Mouse (Mus musculus): ENCODE measurements around the gene Uhrf1. TPM values are rescaled to one million over a fixed set of nuclear protein-coding genes. Genes with fewer than 3 reads are reported as not detected.

Uhrf1 gene
- polyA plus RNA-seq, 1 experiment from 2014 or later = 23.5 TPM

GRCm38 (mm10) chr17:56370090-56370489, 67.0 kb downstream of the Uhrf1 start:
- H3K36me3 ChIP-seq (ENCODE audit: control insufficient read depth, insufficient read depth) = peaks cover 33% of the 10 kb centered on the region; the same call in 1 of the 2 replicates
- no peaks in the 10 kb centered on the region for H3K9me3 ChIP-seq (ENCODE audit: control insufficient read depth)
- no peaks in the 10 kb centered on the region for H3K27me3 ChIP-seq (replicated peaks; ENCODE audit: control insufficient read depth, insufficient read depth, low read length)
- no peak for ATAC-seq
- TF ChIP-seq CTCF (IDR thresholded peaks at IDR 0.05; ENCODE audit: low read depth) = no peak
- H3K27ac ChIP-seq (ENCODE audit: low read depth, low read length) = no peak overlapping the region
- H3K4me2 ChIP-seq (replicated peaks; ENCODE audit: low read depth) = no peak overlapping the region
- H3K4me1 ChIP-seq (replicated peaks; ENCODE audit: control insufficient read depth, insufficient read depth, low read length) = no peaks in the 10 kb centered on the region
- H3K4me3 ChIP-seq (ENCODE audit: low read depth, low read length) = no peak overlapping the region
- WGBS = 88% methylated on average over 3 of the region's 3 CpGs
- H3K9ac ChIP-seq (ENCODE audit: low read depth, low read length) = no peak overlapping the region

DNA sequence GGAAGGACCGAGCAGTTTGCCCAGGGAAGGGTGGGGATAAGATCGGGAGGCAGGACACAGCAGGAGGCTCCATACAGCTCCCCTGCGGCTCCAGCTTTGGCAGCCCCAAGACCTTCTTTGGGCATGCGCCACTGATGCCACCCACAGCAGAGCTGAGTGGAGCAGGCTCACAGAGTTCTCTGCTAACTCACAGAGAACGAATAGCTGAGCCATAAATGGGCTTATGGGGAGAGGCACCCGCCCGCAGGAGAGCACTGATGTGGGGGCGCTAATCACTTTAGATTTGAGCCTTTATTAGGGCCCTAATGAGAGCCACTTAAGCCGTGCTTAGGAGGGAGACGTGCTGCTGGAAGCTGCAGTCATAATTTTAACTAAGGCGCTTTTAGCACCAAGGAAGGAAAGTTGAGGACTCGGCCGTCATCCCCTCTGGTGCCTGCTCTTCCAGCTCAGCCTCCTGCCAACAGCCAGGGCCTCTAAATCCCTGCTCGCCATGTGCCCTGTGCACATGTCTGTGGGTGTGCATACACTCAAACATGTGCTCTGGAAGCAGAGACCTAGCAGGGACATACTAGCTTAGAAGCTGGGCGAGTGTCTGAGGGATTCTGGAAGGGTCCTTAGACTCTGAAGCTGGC, 68.0 kb downstream of the Uhrf1 start:
- no peak for TF ChIP-seq CTCF (IDR thresholded peaks at IDR 0.05; ENCODE audit: low read depth)
- Histone ChIP-seq H3K27me3 (replicated peaks; ENCODE audit: control insufficient read depth, insufficient read depth, low read length) (no peaks in the 10 kb centered on the region), H3K9ac (ENCODE audit: low read depth, low read length) (no peak overlapping the region), H3K9me3 (ENCODE audit: control insufficient read depth) (no peaks in the 10 kb centered on the region), H3K27ac (ENCODE audit: low read depth, low read length) (no peak overlapping the region), H3K36me3 (ENCODE audit: control insufficient read depth, insufficient read depth) (peaks cover 41% of the 10 kb centered on the region), H3K4me2 (replicated peaks; ENCODE audit: low read depth) (no peak overlapping the region), H3K4me1 (replicated peaks; ENCODE audit: control insufficient read depth, insufficient read depth, low read length) (no peaks in the 10 kb centered on the region), H3K4me3 (ENCODE audit: low read depth, low read length) (no peak overlapping the region)
- no peak for ATAC-seq
- 79% methylated on average over 15 of the region's 15 CpGs for WGBS

DNA sequence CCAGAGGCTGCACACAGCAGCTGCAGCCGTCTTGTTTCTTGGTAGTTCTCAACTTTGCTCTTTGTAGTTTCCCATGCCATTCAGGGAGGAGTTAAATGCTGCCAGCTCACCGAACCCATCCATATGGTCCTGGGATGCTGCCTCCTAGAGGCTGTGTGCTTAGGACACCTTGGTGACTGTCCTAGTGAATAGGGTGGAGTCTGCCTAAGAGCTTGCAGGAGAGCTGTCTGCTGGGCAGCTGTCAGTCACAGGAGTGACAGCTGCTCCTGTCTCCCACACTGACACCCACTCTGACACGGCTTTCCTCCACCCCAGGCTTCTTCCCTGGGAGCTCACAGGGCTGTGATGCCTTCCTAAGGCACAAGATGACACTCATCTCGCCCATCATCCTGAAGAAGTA, 69.0 kb downstream of the Uhrf1 start:
- H3K9me3 ChIP-seq (ENCODE audit: control insufficient read depth) = no peaks in the 10 kb centered on the region
- no peak overlapping the region for H3K4me3 ChIP-seq (ENCODE audit: low read depth, low read length)
- H3K27me3 ChIP-seq (replicated peaks; ENCODE audit: control insufficient read depth, insufficient read depth, low read length) = no peaks in the 10 kb centered on the region
- no peaks in the 10 kb centered on the region for H3K4me1 ChIP-seq (replicated peaks; ENCODE audit: control insufficient read depth, insufficient read depth, low read length)
- WGBS = 61% methylated on average over 4 of the region's 4 CpGs
- TF ChIP-seq CTCF (IDR thresholded peaks at IDR 0.05; ENCODE audit: low read depth) = peak; percentile 54
- peaks cover 48% of the 10 kb centered on the region for H3K36me3 ChIP-seq (ENCODE audit: control insufficient read depth, insufficient read depth)
- H3K4me2 ChIP-seq (replicated peaks; ENCODE audit: low read depth) = no peak overlapping the region
- H3K9ac ChIP-seq (ENCODE audit: low read depth, low read length) = no peak overlapping the region
- ATAC-seq = no peak
- H3K27ac ChIP-seq (ENCODE audit: low read depth, low read length) = no peak overlapping the region

Other genes with a start within 250 kb of the Uhrf1 start
- gene Ubxn6, start 228.3 kb upstream of the Uhrf1 start, polyA plus RNA-seq (2015; fragmentation: Nextera tagmentation; extraction: Ambion mirVana) = 42.5 and 47.7 TPM in 2 replicates
- 25.9 and 33.6 TPM in 2 replicates for gene Hdgfl2, start 223.7 kb upstream of the Uhrf1 start, polyA plus RNA-seq (2015; fragmentation: Nextera tagmentation; extraction: Ambion mirVana)
- 0.30 and 0.31 TPM in 2 replicates for gene Plin4, start 193.5 kb upstream of the Uhrf1 start, polyA plus RNA-seq (2015; fragmentation: Nextera tagmentation; extraction: Ambion mirVana)
- 0.10 TPM in 1 of 2 replicates, not detected in the other for gene Plin5, start 185.7 kb upstream of the Uhrf1 start, polyA plus RNA-seq (2015; fragmentation: Nextera tagmentation; extraction: Ambion mirVana)
- 3.6 and 3.9 TPM in 2 replicates for gene Lrg1, start 181.3 kb upstream of the Uhrf1 start, polyA plus RNA-seq (2015; fragmentation: Nextera tagmentation; extraction: Ambion mirVana)
- 0.94 and 1.1 TPM in 2 replicates for gene Sema6b, start 163.0 kb upstream of the Uhrf1 start, polyA plus RNA-seq (2015; fragmentation: Nextera tagmentation; extraction: Ambion mirVana)
- gene Tnfaip8l1, start 140.8 kb upstream of the Uhrf1 start, polyA plus RNA-seq (2015; fragmentation: Nextera tagmentation; extraction: Ambion mirVana) = 4.6 and 5.1 TPM in 2 replicates
- gene Mydgf, start 119.4 kb upstream of the Uhrf1 start, polyA plus RNA-seq (2015; fragmentation: Nextera tagmentation; extraction: Ambion mirVana) = 83.5 and 90.5 TPM in 2 replicates
- 10.6 and 12.0 TPM in 2 replicates for gene Dpp9, start 84.4 kb upstream of the Uhrf1 start, polyA plus RNA-seq (2015; fragmentation: Nextera tagmentation; extraction: Ambion mirVana)
- 7.0 and 8.0 TPM in 2 replicates for gene Fem1a, start 46.5 kb upstream of the Uhrf1 start, polyA plus RNA-seq (2015; fragmentation: Nextera tagmentation; extraction: Ambion mirVana)
- gene Ticam1, start 26.5 kb upstream of the Uhrf1 start, polyA plus RNA-seq (2015; fragmentation: Nextera tagmentation; extraction: Ambion mirVana) = 15.8 and 16.0 TPM in 2 replicates
- gene Plin3, start 10.4 kb upstream of the Uhrf1 start, polyA plus RNA-seq (2015; fragmentation: Nextera tagmentation; extraction: Ambion mirVana) = 521 and 545 TPM in 2 replicates
- not detected in 2 replicates for gene Arrdc5, start 3.0 kb upstream of the Uhrf1 start, polyA plus RNA-seq (2015; fragmentation: Nextera tagmentation; extraction: Ambion mirVana)
- gene Kdm4b, start 22.7 kb downstream of the Uhrf1 start, polyA plus RNA-seq (2015; fragmentation: Nextera tagmentation; extraction: Ambion mirVana) = 8.1 TPM in 2 replicates
- gene Ptprs, start 173.2 kb downstream of the Uhrf1 start, polyA plus RNA-seq (2015; fragmentation: Nextera tagmentation; extraction: Ambion mirVana) = 15.2 and 15.7 TPM in 2 replicates
- gene Znrf4, start 209.1 kb downstream of the Uhrf1 start, polyA plus RNA-seq (2015; fragmentation: Nextera tagmentation; extraction: Ambion mirVana) = not detected in 2 replicates

Data from intestine, postnatal 0 days (tissue).